Mouse (Mus musculus): ENCODE results near the gene Zfpm1. TPM values are rescaled to one million over a fixed set of nuclear protein-coding genes. Genes with fewer than 3 reads are reported as not detected.

Gene Zfpm1
- polyA plus RNA-seq, 2 experiments = 2.1 to 10.4 TPM

GRCm38 (mm10) chr8:122288344-122288743 lies 6.4 kb downstream of the Zfpm1 start:
- DNase-seq (ENCODE audit: low spot score) (no peak), ATAC-seq (ENCODE audit: low FRiP score, low read depth) (no peak)
- H3K9ac ChIP-seq (ENCODE audit: low read depth, low read length, severe bottlenecking) = no peak overlapping the region
- H3K9me3 ChIP-seq (ENCODE audit: control insufficient read depth, low read length) = no peaks in the 10 kb centered on the region
- H3K4me1 ChIP-seq (ENCODE audit: control insufficient read depth, insufficient read depth, low read length) = peaks cover 17% of the 10 kb centered on the region
- no peak overlapping the region for H3K4me2 ChIP-seq (replicated peaks; ENCODE audit: low read depth, low read length, severe bottlenecking)
- no peak overlapping the region for H3K27ac ChIP-seq (replicated peaks; ENCODE audit: low read depth, low read length)
- H3K27me3 ChIP-seq (ENCODE audit: control insufficient read depth, insufficient read depth, low read length) = peaks cover 27% of the 10 kb centered on the region
- H3K36me3 ChIP-seq (ENCODE audit: control insufficient read depth, insufficient read depth, low read length) = no peaks in the 10 kb centered on the region
- no peak for TF ChIP-seq POLR2A (IDR thresholded peaks at IDR 0.05; ENCODE audit: borderline replicate concordance, extremely low read depth, insufficient read depth, insufficient read length)
- H3K4me3 ChIP-seq (replicated peaks; ENCODE audit: low read length) = no peak overlapping the region
- 78% methylated on average over 3 of the region's 3 CpGs for WGBS

GRCm38 (mm10) chr8:122291075-122291474 lies 9.1 kb downstream of the Zfpm1 start:
- no peak overlapping the region for H3K4me3 ChIP-seq (replicated peaks; ENCODE audit: low read length)
- H3K27ac ChIP-seq (replicated peaks; ENCODE audit: low read depth, low read length) = no peak overlapping the region
- 75% methylated on average over 12 of the region's 12 CpGs for WGBS
- H3K4me2 ChIP-seq (replicated peaks; ENCODE audit: low read depth, low read length, severe bottlenecking) = no peak overlapping the region
- peaks cover 8% of the 10 kb centered on the region; the same call in 1 of the 2 replicates for H3K4me1 ChIP-seq (ENCODE audit: control insufficient read depth, insufficient read depth, low read length)
- no peaks in the 10 kb centered on the region for H3K9me3 ChIP-seq (ENCODE audit: control insufficient read depth, low read length)
- H3K9ac ChIP-seq (ENCODE audit: low read depth, low read length, severe bottlenecking) = no peak overlapping the region
- H3K36me3 ChIP-seq (ENCODE audit: control insufficient read depth, insufficient read depth, low read length) = no peaks in the 10 kb centered on the region
- peaks cover 4% of the 10 kb centered on the region; the same call in 1 of the 2 replicates for H3K27me3 ChIP-seq (ENCODE audit: control insufficient read depth, insufficient read depth, low read length)
- no peak for TF ChIP-seq POLR2A (IDR thresholded peaks at IDR 0.05; ENCODE audit: borderline replicate concordance, extremely low read depth, insufficient read depth, insufficient read length)
- DNase-seq (ENCODE audit: low spot score) (no peak), ATAC-seq (ENCODE audit: low FRiP score, low read depth) (no peak)

DNA sequence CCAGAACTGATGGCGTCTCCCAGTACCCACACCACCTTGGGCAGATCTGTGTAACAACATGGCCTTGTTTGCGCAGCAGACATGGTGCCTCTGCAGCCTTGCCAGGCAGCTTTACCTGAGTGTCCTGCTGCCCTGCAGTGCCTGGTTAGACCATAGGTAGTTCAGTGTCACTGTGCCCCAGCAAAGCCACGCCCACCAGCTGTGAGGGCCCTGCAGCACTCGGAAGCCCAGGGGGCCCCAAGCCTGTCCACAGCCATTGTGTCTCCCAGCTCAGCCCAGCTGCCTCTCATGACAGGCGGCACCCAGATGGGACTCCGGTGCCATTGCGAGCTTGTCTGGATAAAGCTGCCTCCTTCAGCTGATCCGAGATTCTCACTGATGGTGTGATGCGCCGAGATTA lies 9.6 kb downstream of the Zfpm1 start:
- WGBS = 62% methylated on average over 10 of the region's 10 CpGs
- ATAC-seq (ENCODE audit: low FRiP score, low read depth) (no peak), DNase-seq (ENCODE audit: low spot score) (no peak)
- Histone ChIP-seq H3K27ac (replicated peaks; ENCODE audit: low read depth, low read length) (no peak overlapping the region), H3K4me1 (ENCODE audit: control insufficient read depth, insufficient read depth, low read length) (peaks cover 10% of the 10 kb centered on the region; the same call in 1 of the 2 replicates), H3K4me2 (replicated peaks; ENCODE audit: low read depth, low read length, severe bottlenecking) (no peak overlapping the region), H3K27me3 (ENCODE audit: control insufficient read depth, insufficient read depth, low read length) (no peaks in the 10 kb centered on the region), H3K9me3 (ENCODE audit: control insufficient read depth, low read length) (no peaks in the 10 kb centered on the region), H3K9ac (ENCODE audit: low read depth, low read length, severe bottlenecking) (no peak overlapping the region), H3K36me3 (ENCODE audit: control insufficient read depth, insufficient read depth, low read length) (no peaks in the 10 kb centered on the region), H3K4me3 (replicated peaks; ENCODE audit: low read length) (no peak overlapping the region)
- TF ChIP-seq POLR2A (IDR thresholded peaks at IDR 0.05; ENCODE audit: borderline replicate concordance, extremely low read depth, insufficient read depth, insufficient read length) = no peak

- no peak overlapping the region for H3K4me2 ChIP-seq (replicated peaks; ENCODE audit: low read depth, low read length, severe bottlenecking)
- H3K27ac ChIP-seq (replicated peaks; ENCODE audit: low read depth, low read length) = no peak overlapping the region
- peaks cover 10% of the 10 kb centered on the region; the same call in 1 of the 2 replicates for H3K4me1 ChIP-seq (ENCODE audit: control insufficient read depth, insufficient read depth, low read length)
- no peak for TF ChIP-seq POLR2A (IDR thresholded peaks at IDR 0.05; ENCODE audit: borderline replicate concordance, extremely low read depth, insufficient read depth, insufficient read length)
- H3K36me3 ChIP-seq (ENCODE audit: control insufficient read depth, insufficient read depth, low read length) = no peaks in the 10 kb centered on the region
- no peaks in the 10 kb centered on the region for H3K9me3 ChIP-seq (ENCODE audit: control insufficient read depth, low read length)
- H3K9ac ChIP-seq (ENCODE audit: low read depth, low read length, severe bottlenecking) = no peak overlapping the region
- DNase-seq (ENCODE audit: low spot score) (no peak), ATAC-seq (ENCODE audit: low FRiP score, low read depth) (no peak)
- 72% methylated on average over 9 of the region's 10 CpGs for WGBS
- H3K27me3 ChIP-seq (ENCODE audit: control insufficient read depth, insufficient read depth, low read length) = no peaks in the 10 kb centered on the region
- no peak overlapping the region for H3K4me3 ChIP-seq (replicated peaks; ENCODE audit: low read length)
Measured at GRCm38 (mm10) chr8:122293484-122293883, 11.5 kb downstream of the Zfpm1 start.

GRCm38 (mm10) chr8:122294273-122294683 lies 12.3 kb downstream of the Zfpm1 start:
- no peaks in the 10 kb centered on the region for H3K36me3 ChIP-seq (ENCODE audit: control insufficient read depth, insufficient read depth, low read length)
- peaks cover 10% of the 10 kb centered on the region; the same call in 1 of the 2 replicates for H3K4me1 ChIP-seq (ENCODE audit: control insufficient read depth, insufficient read depth, low read length)
- no peaks in the 10 kb centered on the region for H3K9me3 ChIP-seq (ENCODE audit: control insufficient read depth, low read length)
- 0 out of 2 replicates have a peak overlapping the region, but pooled peaks have one; percentile 9 for H3K9ac ChIP-seq (ENCODE audit: low read depth, low read length, severe bottlenecking)
- H3K4me3 ChIP-seq (replicated peaks; ENCODE audit: low read length) = no peak overlapping the region
- DNase-seq (ENCODE audit: low spot score) (peak; percentile 72), ATAC-seq (ENCODE audit: low FRiP score, low read depth) (peak; percentile 78)
- H3K27me3 ChIP-seq (ENCODE audit: control insufficient read depth, insufficient read depth, low read length) = no peaks in the 10 kb centered on the region
- H3K27ac ChIP-seq (replicated peaks; ENCODE audit: low read depth, low read length) = 0 out of 2 replicates have a peak overlapping the region, but pooled peaks have one; percentile 10
- H3K4me2 ChIP-seq (replicated peaks; ENCODE audit: low read depth, low read length, severe bottlenecking) = no peak overlapping the region
- TF ChIP-seq POLR2A (IDR thresholded peaks at IDR 0.05; ENCODE audit: borderline replicate concordance, extremely low read depth, insufficient read depth, insufficient read length) = no peak
- under 1% methylated on average over 7 of the region's 7 CpGs for WGBS

Measured in limb, embryonic 14.5 days (tissue).